Mouse (Mus musculus): ENCODE measurements around the gene Barhl2.

DNA sequence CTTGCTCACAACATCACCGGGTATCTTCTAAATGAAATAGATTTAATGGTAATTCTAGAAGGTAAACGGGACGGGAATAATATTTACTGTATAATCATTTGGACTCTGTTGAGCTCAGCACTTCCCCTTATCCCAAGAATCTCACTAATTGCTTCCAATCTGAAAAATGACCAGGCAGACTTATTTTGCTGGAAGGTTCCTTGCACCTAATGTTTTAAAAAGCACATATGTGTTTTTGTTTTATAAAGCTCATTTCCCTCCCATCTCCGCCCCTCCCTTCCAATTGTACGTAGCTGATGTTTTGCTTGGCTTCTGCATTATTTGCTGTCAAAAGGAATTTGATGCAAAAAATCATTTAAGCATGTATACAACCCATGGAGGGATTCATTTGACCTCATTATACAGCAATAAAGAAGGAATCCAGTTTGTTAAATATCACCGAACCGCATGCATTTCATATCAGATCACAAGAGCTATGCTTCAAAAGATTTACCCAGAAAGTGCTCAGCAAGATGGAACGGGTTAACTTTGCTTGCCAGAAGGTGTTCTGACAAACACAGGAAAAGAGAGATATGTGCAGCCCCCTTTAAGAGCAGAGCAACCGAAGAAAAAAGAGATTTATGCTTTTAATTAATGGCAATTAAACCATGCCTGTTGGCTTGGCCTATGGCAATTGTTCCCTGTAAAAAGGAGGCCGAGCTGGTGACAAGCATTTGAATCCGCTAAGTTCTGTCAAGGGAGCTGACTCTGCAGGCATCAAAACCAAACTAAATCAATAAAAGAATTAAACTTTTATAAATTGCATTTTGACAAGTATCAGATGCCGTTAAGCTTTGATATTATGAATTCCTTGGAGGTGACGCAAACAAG, 13.5 kb upstream of the Barhl2 start:
- TF ChIP-seq CTCF (conservative IDR thresholded peaks at IDR 0.05; ENCODE audit: insufficient read depth, insufficient read length, low read depth, low read length) (no peak), POLR2A (IDR thresholded peaks at IDR 0.05; ENCODE audit: low read depth, low read length) (no peak)

Measured in kidney, adult 2 months (tissue).